Mouse (Mus musculus) intestine, embryonic 14.5 days (tissue): ENCODE measurements around the gene Wnt10a. TPM values are rescaled to one million over a fixed set of nuclear protein-coding genes. Genes with fewer than 3 reads are reported as not detected.

Experiments
- ATAC-seq: fragments of 200-750 bp; cut with Nextera tagmentation; replicated peaks from 2 replicates; pipeline ENCODE4 v1.8.0; 2017; ENCODE audit warnings: low read depth, moderate number of reproducible peaks, moderate TSS enrichment, moderate library complexity; ENCODE audit not compliant: low FRiP score, low TSS enrichment
- DNase-seq: peaks from one replicate; pipeline ENCODE4 v3.0.0-alpha.2; 2018; ENCODE audit warnings: low spot score
- H3K27ac ChIP-seq: fragments of 300-500 bp; sonication (generic); 2 replicates; pipeline ENCODE4 v1.5.1; 2014; ENCODE audit warnings: low read depth, mild to moderate bottlenecking, control low read depth
- H3K27me3 ChIP-seq: fragments of 300-500 bp; sonication (generic); replicated peaks from 2 replicates; pipeline ENCODE4 v1.6.1; 2014; ENCODE audit warnings: low read length, control low read depth; ENCODE audit not compliant: control insufficient read depth, insufficient read depth
- H3K36me3 ChIP-seq: fragments of 300-500 bp; sonication (generic); 2 replicates; pipeline ENCODE4 v1.6.1; 2014; ENCODE audit warnings: low read length, control low read depth; ENCODE audit not compliant: control insufficient read depth, insufficient read depth
- H3K4me1 ChIP-seq: fragments of 300-500 bp; sonication (generic); replicated peaks from 2 replicates; pipeline ENCODE4 v1.6.1; 2014; ENCODE audit warnings: low read length, control low read depth, mixed read lengths; ENCODE audit not compliant: control insufficient read depth, insufficient read depth
- H3K4me2 ChIP-seq: fragments of 300-500 bp; sonication (generic); 2 replicates; pipeline ENCODE4 v1.6.1; 2014; ENCODE audit warnings: low read length
- H3K4me3 ChIP-seq: fragments of 300-500 bp; sonication (generic); 2 replicates; pipeline ENCODE4 v1.5.1; 2014; ENCODE audit warnings: low read depth, low read length, control low read depth, mixed read lengths
- H3K9ac ChIP-seq: fragments of 300-500 bp; sonication (generic); 2 replicates; pipeline ENCODE4 v1.6.1; 2014; ENCODE audit warnings: mild to moderate bottlenecking, low read length
- H3K9me3 ChIP-seq: fragments of 300-500 bp; sonication (generic); 2 replicates; pipeline ENCODE4 v1.6.1; 2016; ENCODE audit warnings: low read length, control low read depth; ENCODE audit not compliant: control insufficient read depth
- WGBS: fragments of 180-500 bp; shearing (Covaris S2); extraction: QIAGEN DNeasy Blood & Tissue Kit; methylation state at CpG from one replicate; pipeline ENCODE4 v1.1.7; 2014; 5-methylcytosine and 5-hydroxymethylcytosine counted together
- polyA plus RNA-seq: library from polyadenylated mRNA; unstranded; fragments of >200 nt; fragmentation: Nextera tagmentation; extraction: Ambion mirVana; gene quantifications from 2 replicates; pipeline ENCODE4 v1.2.1, GENCODE M21; 2014

The Wnt10a gene
- polyA plus RNA-seq, 1 experiment from 2014 or later: 0.30 TPM

- 54% methylated on average over 5 of the region's 5 CpGs for WGBS
- ATAC-seq: no peak
- Histone ChIP-seq H3K9me3 (no peaks in the 10 kb centered on the region), H3K4me1 (no peaks in the 10 kb centered on the region), H3K4me2 (no peak overlapping the region), H3K27me3 (0 out of 2 replicates have a peak, but pooled peaks cover 4% of the 10 kb centered on the region), H3K4me3 (no peak overlapping the region), H3K9ac (no peak overlapping the region), H3K36me3 (no peaks in the 10 kb centered on the region), H3K27ac (no peak overlapping the region)
- DNase-seq: no peak
These were observed 37.0 kb upstream of the Wnt10a start for GRCm38 (mm10) chr1:74754175-74754785.

GRCm38 (mm10) chr1:74759773-74760172 is 31.5 kb upstream of the Wnt10a start:
- H3K36me3 ChIP-seq: no peaks in the 10 kb centered on the region
- no peak overlapping the region for H3K4me3 ChIP-seq
- no peaks in the 10 kb centered on the region for H3K4me1 ChIP-seq
- H3K27me3 ChIP-seq: peaks cover 4% of the 10 kb centered on the region; the same call in 1 of the 2 replicates
- no peak for ATAC-seq
- no peak overlapping the region for H3K4me2 ChIP-seq
- no peak for DNase-seq
- H3K9ac ChIP-seq: no peak overlapping the region
- no peak overlapping the region for H3K27ac ChIP-seq
- WGBS: 27% methylated on average over 4 of the region's 4 CpGs
- H3K9me3 ChIP-seq: no peaks in the 10 kb centered on the region

- Histone ChIP-seq H3K36me3 (no peaks in the 10 kb centered on the region), H3K9me3 (no peaks in the 10 kb centered on the region), H3K4me3 (no peak overlapping the region), H3K4me1 (no peaks in the 10 kb centered on the region), H3K9ac (no peak overlapping the region), H3K4me2 (no peak overlapping the region), H3K27ac (no peak overlapping the region), H3K27me3 (peaks cover 6% of the 10 kb centered on the region)
- WGBS: 4% methylated on average over 6 of the region's 6 CpGs
- ATAC-seq (no peak), DNase-seq (peak; percentile 79)
These were observed 28.2 kb upstream of the Wnt10a start for GRCm38 (mm10) chr1:74763081-74763480.

- Histone ChIP-seq H3K9me3 (no peaks in the 10 kb centered on the region), H3K9ac (no peak overlapping the region), H3K27me3 (peaks cover 68% of the 10 kb centered on the region), H3K27ac (no peak overlapping the region), H3K4me2 (peak overlapping the region; percentile 68), H3K4me3 (peak overlapping the region; percentile 34), H3K4me1 (0 out of 2 replicates have a peak, but pooled peaks cover 12% of the 10 kb centered on the region), H3K36me3 (no peaks in the 10 kb centered on the region)
- WGBS: under 1% methylated on average over 35 of the region's 35 CpGs
- no peak for ATAC-seq
- DNase-seq: no peak
These were observed 20.4 kb upstream of the Wnt10a start for GRCm38 (mm10) chr1:74770727-74771466.

- ATAC-seq (no peak), DNase-seq (no peak)
- Histone ChIP-seq H3K4me1 (0 out of 2 replicates have a peak, but pooled peaks cover 12% of the 10 kb centered on the region), H3K4me2 (peak overlapping the region; percentile 68), H3K9ac (no peak overlapping the region), H3K36me3 (no peaks in the 10 kb centered on the region), H3K27me3 (peaks cover 68% of the 10 kb centered on the region), H3K4me3 (peak overlapping the region; percentile 34), H3K27ac (no peak overlapping the region), H3K9me3 (no peaks in the 10 kb centered on the region)
- WGBS: 0% methylated on average over 25 of the region's 26 CpGs
These were observed 19.9 kb upstream of the Wnt10a start for GRCm38 (mm10) chr1:74771467-74771844.

GRCm38 (mm10) chr1:74771845-74771930 is 19.6 kb upstream of the Wnt10a start, which contains the start of gene Wnt6:
Gene Wnt6, plus strand, starts transcription at chr1:74771892.
- Histone ChIP-seq H3K4me3 (peak within 1 kb of the TSS; percentile 34), H3K4me2 (peak within 1 kb of the TSS; percentile 68), H3K4me1 (0 out of 2 replicates have a peak, but pooled peaks cover 12% of the 10 kb centered on the region), H3K9ac (no peak within 1 kb of the TSS), H3K9me3 (no peaks in the 10 kb centered on the region), H3K27ac (no peak within 1 kb of the TSS), H3K27me3 (peaks cover 69% of the 10 kb centered on the region), H3K36me3 (no peaks in the 10 kb centered on the region)
- DNase-seq (no peak), ATAC-seq (no peak)
- 20% methylated on average over 4 of the region's 8 CpGs for WGBS

- no peaks in the 10 kb centered on the region for H3K9me3 ChIP-seq
- no peak overlapping the region for H3K9ac ChIP-seq
- no peak for DNase-seq
- no peak for ATAC-seq
- H3K4me2 ChIP-seq: peak overlapping the region; percentile 68
- 0% methylated on average over 39 of the region's 51 CpGs for WGBS
- 0 out of 2 replicates have a peak, but pooled peaks cover 12% of the 10 kb centered on the region for H3K4me1 ChIP-seq
- no peak overlapping the region for H3K27ac ChIP-seq
- peak overlapping the region; percentile 34 for H3K4me3 ChIP-seq
- H3K36me3 ChIP-seq: no peaks in the 10 kb centered on the region
- peaks cover 73% of the 10 kb centered on the region for H3K27me3 ChIP-seq
These were observed 19.2 kb upstream of the Wnt10a start for GRCm38 (mm10) chr1:74771931-74772620.

GRCm38 (mm10) chr1:74773136-74773535 is 18.2 kb upstream of the Wnt10a start:
- Histone ChIP-seq H3K4me1 (0 out of 2 replicates have a peak, but pooled peaks cover 12% of the 10 kb centered on the region), H3K27ac (no peak overlapping the region)
- peak; percentile 85 for ATAC-seq

More at GRCm38 (mm10) chr1:74773136-74773535, 18.2 kb upstream of the Wnt10a start:
- Histone ChIP-seq H3K4me3 (no peak overlapping the region), H3K9me3 (no peaks in the 10 kb centered on the region), H3K9ac (no peak overlapping the region), H3K27me3 (peaks cover 75% of the 10 kb centered on the region), H3K4me2 (peak overlapping the region; percentile 68), H3K36me3 (no peaks in the 10 kb centered on the region)
- DNase-seq: peak; percentile 77
- WGBS: under 1% methylated on average over 15 of the region's 15 CpGs
